Mouse (Mus musculus) ES-Bruce4 (cell line): ENCODE measurements around the gene Ptprr.

ENCODE experiments used
- EP300 ChIP-seq: IDR thresholded peaks from 2 replicates; pipeline ENCODE4 v1.6.1; 2011; ENCODE audit warnings: low read depth, low read length; ENCODE audit not compliant: insufficient read depth
- POLR2A ChIP-seq: IDR thresholded peaks from one replicate; pipeline ENCODE4 v1.8.1; 2011; ENCODE audit warnings: low read length; ENCODE audit not compliant: insufficient read depth

GRCm38 (mm10) chr10:116162338-116162737 lies 144.3 kb downstream of the Ptprr start:
- TF ChIP-seq POLR2A (no peak), EP300 (no peak)
